Mouse (Mus musculus): ENCODE measurements at regions not wholly inside any gene's neighbourhood (a gene's known extent, or its start where the extent isn't known, plus 50 kb on each side); places are given as distances from the start of the nearest gene placed in this dataset.
"Not testable (repeated sequence)": the region's sequence is repeated elsewhere in the genome, so short reads cannot be mapped to it uniquely, and the experiment has no call there.

DNA sequence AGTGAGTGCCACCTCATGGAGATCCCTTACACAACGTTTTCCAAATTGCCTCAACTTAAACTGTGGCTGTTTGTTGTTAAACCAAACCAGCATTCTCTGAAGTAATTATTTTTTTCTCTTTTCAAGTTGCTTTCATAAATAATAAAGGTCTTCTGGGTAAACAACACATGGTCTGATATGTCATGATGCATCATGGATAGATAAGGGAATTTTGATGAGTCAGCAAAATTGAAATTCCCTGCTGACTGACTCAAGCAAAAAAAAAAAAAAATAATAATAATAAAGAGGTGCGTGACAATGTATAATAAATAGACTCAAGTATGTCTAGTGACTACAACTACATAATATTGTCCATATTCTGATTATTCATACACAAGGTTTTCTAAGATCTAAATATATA, 201.8 kb downstream of the Adgb start:
- no peak for ATAC-seq (replicated peaks; ENCODE audit: poor library complexity, severe bottlenecking)

DNA sequence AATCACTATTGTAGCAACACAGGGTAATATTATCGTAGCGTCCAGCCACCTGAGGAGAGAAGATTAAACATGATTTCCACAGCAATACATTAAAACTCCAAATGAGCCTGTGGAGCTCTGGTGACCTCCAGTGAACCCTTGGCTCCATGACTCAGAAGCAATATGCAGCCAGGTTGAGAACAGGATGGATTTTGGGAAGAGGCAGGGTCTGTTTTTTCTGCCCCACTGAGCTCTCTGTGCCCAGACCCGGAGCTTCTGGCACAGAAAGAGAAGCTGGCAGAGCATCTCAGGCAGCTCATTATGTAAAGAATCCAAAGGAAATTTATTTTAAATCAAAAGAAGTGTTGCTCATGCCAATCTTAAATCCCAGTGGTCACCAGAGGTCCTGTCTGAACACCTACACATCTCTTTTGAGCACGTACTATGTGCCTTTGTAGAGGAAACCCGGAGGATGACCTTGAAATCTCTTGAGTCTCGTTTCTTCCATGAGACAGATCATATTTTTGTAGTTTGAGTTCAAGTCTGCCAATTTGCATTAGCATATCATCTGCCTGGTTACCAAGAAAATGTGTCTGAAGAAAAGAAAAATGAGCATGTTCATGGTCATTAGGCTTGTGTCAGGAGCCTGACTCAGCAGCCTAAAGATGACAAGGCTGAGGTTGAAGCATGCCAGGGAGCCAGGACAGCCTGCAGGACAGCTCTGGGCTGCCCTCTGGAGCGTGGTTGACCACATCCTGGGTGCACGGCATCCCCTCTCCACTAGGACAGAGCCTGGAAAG, 219.4 kb downstream of the Adgb start:
- peak; percentile 58; the same call in 1 of the 2 replicates for ATAC-seq (replicated peaks; ENCODE audit: poor library complexity, severe bottlenecking)

DNA sequence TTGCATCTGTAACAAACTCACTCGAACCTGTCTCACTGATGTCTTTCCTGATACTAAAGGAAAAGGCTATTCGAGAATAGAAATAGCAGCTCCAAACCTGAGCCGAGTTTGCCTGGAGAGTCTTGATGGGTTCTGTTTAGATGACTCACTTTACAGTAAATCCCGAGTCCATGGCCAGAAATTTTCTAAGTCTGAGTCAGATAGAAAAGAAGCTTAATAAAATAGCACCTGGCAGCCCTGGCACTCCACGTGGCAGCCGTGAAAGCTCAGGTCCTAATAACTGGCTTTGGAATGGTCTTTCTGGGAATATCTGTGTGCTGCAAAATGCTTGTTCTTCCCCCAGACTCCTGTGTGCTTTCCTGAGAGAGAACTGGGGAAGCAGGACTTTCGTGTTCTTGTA, 220.0 kb downstream of the Adgb start:
- no peak for ATAC-seq (replicated peaks; ENCODE audit: poor library complexity, severe bottlenecking)

DNA sequence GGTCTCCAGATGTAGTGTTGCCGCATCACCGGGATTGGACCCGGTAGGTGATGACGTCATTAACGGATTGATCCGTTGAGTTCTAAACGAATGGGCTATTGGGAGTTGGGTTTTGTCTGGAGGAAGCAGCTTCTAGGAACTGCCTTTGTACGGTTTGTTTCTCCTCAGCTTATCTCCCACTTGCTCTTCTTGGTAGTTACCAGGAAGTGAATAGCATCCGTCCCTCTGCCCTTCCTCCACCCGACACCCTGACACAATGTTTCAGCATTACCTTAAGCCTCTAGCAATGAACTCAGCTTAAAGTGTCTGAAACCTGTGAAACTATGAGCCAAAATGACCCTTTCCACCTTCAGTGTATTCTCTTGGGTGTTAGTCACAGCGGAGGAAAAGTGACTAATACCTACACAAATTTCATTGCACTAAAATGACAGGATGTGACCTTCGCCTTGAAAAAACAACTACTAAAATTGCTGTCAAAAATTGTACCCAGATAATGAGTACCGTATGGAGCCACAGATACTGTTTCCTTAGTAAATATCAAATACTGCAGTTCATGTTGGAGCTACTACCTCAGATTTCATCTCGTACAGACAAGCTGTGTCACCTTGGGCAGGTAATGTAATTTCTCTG, 237.1 kb downstream of the Adgb start:
- no peak for ATAC-seq (replicated peaks; ENCODE audit: poor library complexity, severe bottlenecking)

DNA sequence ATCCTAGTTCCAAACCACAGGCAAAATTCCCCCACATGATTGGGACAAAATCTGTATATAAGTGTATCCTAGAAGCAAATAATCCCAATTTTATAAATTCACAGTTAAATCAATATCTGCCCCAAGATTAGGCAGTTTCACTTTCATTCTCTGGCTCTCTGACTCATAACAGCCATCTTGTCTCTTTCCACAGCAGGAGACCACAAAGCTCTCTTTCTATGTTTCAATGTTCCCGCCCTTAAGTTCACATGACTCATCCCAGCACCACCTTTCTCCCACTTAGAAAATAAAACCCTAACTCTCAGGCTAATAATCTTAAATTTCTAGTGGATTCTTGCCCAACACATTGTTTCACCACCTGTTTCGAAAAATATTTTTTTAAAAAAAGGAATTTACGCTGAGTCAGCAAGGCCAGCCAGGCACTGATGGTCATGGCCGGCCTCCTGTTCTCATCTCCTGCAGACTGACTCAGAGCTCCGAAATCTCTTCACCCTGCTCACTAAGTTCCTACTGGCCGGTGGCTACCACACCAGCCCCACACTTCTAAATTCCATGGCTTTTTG, 247.5 kb downstream of the Adgb start:
- peak; percentile 61 for ATAC-seq (replicated peaks; ENCODE audit: poor library complexity, severe bottlenecking)

DNA sequence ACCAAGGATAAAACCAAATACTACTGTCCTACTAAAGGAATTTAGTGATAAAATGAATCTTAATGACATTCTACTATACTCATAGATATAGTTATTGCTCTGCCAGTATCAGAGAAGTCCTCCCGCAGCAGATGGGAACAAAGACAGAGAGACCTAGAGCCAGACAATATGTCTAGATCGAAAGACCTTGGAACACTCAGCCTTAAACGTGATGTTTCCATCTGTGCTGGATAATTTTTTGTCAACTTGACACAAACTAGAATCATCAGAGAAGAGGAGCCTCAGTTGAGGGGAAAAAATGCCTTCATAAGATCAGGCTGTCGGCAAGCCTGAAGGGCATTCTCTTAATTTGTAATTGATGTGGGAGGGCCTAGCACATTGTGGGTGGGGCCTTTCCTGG, 252.4 kb downstream of the Adgb start:
- ATAC-seq (replicated peaks; ENCODE audit: poor library complexity, severe bottlenecking), result no peak

DNA sequence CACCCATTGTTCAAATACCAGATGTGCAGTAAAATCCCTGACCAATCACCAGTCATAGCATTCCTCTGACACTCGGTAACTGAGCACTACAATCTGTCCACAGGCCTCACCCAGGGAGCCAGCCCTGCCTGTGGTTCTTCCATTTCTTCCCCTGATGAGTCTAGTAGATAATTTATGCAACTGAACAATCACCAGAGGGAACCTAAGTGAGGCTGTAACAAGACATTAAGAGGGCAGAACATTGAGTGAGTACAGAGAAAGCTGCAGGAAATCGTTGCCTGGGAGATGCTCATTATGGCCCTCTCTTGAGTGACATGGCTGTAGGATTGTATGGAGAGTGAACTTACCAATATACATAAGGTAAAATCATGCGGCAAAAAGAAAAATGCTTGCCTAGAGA, 255.2 kb downstream of the Adgb start:
- ATAC-seq (replicated peaks; ENCODE audit: poor library complexity, severe bottlenecking), result no peak

DNA sequence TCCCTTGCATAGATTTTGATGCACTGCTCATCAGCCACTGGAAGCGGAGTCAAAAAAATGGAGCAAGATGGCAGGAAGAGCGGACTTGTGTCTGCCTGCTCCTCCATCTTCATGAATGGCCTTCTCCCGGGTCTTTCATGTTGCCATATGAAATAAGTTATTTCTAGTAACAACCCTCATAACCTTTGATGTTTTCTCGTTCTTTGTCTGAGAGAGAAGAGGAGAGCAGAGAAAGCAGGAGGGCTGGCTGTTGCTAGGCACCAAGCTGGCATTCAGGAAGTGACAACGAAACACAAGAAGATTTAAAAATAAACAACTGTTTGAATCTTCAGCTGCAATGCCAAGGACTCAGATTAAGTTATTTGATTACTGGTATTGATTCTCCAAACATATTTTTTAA, 256.8 kb downstream of the Adgb start:
- ATAC-seq (replicated peaks; ENCODE audit: poor library complexity, severe bottlenecking), result no peak

DNA sequence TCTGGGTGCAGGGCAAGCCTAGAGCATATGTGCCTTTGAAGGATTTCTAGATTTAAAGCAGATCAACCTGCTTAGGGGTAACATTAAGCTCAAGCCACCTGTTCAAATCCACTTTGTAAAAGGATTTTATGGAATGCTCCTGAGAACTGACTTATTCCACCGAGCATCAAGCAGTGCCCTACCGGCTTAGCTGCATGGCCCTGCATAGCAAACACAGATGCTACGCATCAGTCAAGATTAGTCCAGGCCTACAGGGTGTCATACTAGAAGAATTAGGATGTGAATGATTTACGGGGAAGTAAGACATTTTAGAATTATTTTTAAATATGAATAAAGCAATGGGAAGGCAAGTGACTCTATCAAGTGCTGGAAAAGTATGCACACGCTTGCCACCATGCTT, 263.8 kb downstream of the Adgb start:
- no peak for ATAC-seq (replicated peaks; ENCODE audit: poor library complexity, severe bottlenecking)

DNA sequence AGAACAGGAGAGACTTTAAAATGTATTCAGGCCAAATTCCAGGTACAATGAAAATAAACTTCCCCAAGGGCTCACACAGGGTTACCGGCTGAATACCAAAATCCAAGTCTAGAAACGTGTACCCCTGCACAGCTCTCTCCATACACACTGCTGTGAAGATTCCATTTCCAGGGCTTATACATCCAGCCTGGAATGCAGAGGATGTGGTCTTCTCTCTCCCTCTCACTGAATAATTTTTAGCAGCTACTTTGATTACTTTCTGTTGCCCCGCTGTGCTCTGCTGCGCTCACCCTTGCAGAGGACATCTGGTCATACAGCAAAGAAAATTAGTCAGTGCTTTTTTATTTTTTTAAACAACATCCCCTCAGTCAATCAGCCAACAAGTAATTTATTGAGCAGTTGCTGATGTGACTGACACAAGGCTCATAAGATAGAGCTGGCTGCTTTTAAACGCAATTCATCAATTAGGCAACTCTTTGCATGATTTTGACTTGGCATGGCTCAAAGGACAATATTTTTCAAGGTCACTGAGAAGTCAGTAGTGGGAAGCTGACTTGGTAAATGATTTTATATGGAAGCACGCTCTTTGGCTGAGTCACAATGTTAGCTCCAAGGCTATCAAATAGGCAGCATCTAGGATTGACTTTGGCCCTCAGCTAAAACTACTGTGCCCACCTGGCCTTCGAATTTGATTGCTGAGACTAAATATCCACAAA, 266.2 kb downstream of the Adgb start:
- no peak for ATAC-seq (replicated peaks; ENCODE audit: poor library complexity, severe bottlenecking)

DNA sequence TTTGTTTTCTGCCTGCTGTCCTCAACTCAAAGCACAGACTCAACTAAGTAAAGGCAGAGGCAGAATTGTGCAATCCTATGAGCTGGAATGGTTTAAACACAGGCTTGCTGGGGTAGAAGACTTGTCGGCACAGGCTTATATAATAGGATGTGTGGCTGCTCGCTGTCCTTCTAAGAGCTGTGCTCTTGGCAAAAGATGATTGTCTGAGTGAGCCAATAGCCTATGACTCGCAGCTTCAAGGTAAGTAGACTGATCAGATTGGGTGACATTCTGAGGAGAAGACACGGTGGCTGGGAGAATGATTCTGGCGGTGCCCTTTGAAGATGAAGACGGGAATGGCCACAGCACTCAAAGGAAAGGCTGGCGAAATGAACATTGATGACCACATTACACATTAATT, 268.1 kb downstream of the Adgb start:
- no peak for ATAC-seq (replicated peaks; ENCODE audit: poor library complexity, severe bottlenecking)

DNA sequence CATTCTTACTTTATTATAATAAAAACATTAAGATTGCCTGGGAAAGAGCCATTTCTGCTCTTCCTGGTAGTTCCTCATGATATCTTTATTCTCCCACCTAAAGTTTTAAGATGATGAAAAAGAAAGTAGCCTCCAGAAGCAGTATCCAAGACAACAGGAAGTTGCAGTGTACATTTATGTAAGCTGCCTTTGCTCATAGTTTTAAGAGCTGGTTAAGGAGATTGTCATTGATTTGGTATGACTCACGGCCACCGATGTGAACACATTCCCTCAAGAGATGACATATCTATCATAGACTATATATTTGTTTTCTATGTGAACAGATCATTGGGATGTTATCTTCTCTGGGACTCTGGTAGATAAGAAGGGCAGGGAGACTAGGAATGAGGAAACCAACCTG, 281.8 kb downstream of the Adgb start:
- peak; percentile 48 for ATAC-seq (replicated peaks; ENCODE audit: poor library complexity, severe bottlenecking)

DNA sequence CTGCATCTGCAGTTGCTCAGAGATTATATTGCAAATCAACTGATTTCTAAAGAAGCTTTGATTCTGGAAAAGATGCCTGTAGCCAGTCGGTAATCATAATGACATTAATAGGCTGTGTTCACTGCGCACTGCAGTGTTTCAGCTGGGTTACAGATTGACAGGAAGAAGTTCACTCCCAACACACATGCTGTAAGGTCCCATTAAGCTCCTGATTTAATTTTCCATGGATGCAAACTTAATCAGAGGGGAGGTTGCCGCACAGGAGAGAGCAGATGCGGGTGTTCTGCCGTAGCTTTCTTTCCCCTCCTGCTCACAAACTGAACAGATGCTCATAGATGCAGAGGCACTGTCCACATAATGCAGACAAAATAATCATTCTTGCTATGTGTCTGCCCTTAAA, 284.0 kb downstream of the Adgb start:
- no peak for ATAC-seq (replicated peaks; ENCODE audit: poor library complexity, severe bottlenecking)

DNA sequence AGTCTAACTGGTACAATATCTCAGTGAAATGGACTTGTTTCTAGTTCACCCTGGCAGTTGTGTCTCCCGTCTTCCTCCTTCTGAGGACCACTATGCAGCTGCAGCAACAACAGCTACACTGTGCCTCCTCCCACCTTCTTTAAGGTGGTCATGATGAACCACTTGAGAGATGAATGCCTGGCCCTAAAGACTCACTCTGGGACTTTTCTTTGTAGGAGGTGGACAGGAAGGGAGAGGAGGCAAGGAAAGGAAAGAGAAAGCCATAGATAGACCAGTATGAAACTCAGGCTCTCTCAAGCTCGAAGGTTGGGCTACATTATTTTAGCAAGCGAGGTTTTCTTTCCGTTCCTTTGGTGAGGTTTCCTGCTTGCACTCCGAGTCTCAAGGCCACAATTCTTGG, 285.4 kb downstream of the Adgb start:
- ATAC-seq (replicated peaks; ENCODE audit: poor library complexity, severe bottlenecking), result no peak

DNA sequence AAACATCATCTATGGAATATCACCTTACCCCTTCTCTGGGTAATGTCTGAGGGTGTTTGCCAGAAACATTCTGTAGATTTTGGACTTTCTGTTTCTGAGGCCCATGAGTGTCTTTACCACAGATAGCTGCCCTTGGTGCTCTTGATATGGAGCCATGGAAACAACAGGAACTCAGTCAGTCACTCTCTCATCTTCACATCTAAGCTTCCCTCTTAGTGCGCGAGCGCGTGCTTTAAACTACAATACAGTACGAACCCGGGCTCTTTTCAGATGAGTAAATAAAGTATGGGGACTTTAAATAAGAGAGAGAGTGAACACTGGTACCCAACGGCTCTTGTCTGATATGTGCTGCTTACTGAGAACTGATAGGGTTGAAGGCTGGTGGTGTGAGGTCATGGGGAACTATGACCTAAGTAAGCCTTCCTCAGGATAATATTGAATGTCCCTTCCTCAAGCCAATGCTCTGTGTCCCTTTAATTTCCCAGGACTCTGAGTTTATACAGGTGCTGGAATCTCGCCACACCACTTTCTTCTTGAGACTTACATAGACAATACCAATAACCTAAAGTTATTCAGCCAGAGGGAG, 284.5 kb upstream of the Stxbp5 start:
- no peak for ATAC-seq (replicated peaks; ENCODE audit: poor library complexity, severe bottlenecking)

DNA sequence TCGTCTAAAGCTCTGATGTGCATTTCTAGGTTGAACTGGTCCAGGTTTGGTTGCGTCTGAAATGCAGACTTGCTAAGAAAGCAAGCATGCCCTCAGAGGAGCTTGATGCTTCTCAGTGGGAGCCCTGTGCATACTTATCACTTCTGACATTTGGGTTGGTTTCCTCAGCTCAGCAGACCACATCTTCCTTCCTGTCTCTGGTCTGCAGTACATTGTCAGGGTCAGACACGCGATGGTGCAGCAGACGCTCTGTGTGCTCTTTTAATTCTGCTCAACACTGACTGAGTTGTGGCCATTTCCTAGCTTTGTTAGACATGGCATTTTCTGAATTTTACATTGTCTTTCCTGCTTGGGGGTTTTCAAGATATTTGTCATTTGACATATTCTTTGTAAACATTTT, 283.5 kb upstream of the Stxbp5 start:
- peak; percentile 76 for ATAC-seq (replicated peaks; ENCODE audit: poor library complexity, severe bottlenecking)

DNA sequence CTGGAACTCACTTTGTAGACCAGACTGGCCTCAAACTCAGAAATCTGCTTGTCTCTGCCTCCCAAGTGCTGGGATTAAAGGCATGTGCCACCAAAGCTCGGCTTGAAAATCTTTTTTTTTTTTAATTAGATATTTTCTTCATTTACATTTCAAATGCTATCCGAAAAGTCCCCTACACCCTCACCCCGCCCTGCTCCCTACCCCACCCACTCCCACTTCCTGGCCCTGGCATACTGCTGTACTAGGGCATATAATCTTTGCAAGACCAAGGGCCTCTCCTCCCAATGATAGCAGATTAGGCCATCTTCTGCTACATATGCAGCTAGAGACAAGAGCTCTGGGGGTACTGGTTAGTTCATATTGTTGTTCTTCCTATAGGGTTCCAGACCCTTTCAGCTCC, 276.2 kb upstream of the Stxbp5 start:
- ATAC-seq (replicated peaks; ENCODE audit: poor library complexity, severe bottlenecking), result not testable (repeated sequence)
